Mouse (Mus musculus) C2C12 (cell line): ENCODE results near the gene Adgrd1. TPM values are rescaled to one million over a fixed set of nuclear protein-coding genes. Genes with fewer than 3 reads are reported as not detected.

Experiments
- H3K27me3 ChIP-seq: one replicate; pipeline ENCODE4 v1.6.1; 2011; ENCODE audit not compliant: control insufficient read depth, insufficient read depth, insufficient read length
- H3K36me3 ChIP-seq: one replicate; pipeline ENCODE4 v1.6.1; 2011; ENCODE audit not compliant: control insufficient read depth, insufficient read depth
- H3K4me3 ChIP-seq: one replicate; pipeline ENCODE4 v1.5.1; 2011; ENCODE audit warnings: mild to moderate bottlenecking, control low read depth; ENCODE audit not compliant: poor library complexity, insufficient read depth, severe bottlenecking
- H3K79me2 ChIP-seq: one replicate; pipeline ENCODE4 v1.6.1; 2011; ENCODE audit not compliant: control insufficient read depth, insufficient read depth
- H3K79me3 ChIP-seq: one replicate; pipeline ENCODE4 v1.6.1; 2011; ENCODE audit warnings: low read depth, control low read depth
- H3ac ChIP-seq: one replicate; pipeline ENCODE3; 2011; ENCODE audit warnings: low read depth; ENCODE audit not compliant: control insufficient read depth, insufficient read length
- CEBPB ChIP-seq: IDR thresholded peaks from one replicate; pipeline ENCODE4 v1.6.1; 2011; ENCODE audit warnings: low read depth, mild to moderate bottlenecking, control low read depth, moderate library complexity
- CTCF ChIP-seq: IDR thresholded peaks from one replicate; pipeline ENCODE4 v1.5.1; 2011; ENCODE audit not compliant: control insufficient read depth, insufficient read depth, insufficient read length
- FOSL1 ChIP-seq: IDR thresholded peaks from one replicate; pipeline ENCODE4 v1.8.0; 2011; ENCODE audit warnings: mild to moderate bottlenecking, low read length; ENCODE audit not compliant: poor library complexity, insufficient read depth, severe bottlenecking
- MAX ChIP-seq: IDR thresholded peaks from one replicate; pipeline ENCODE4 v1.6.1; 2011; ENCODE audit warnings: mild to moderate bottlenecking, control low read depth
- MYOD1 ChIP-seq: IDR thresholded peaks from one replicate; pipeline ENCODE4 v1.6.1; 2011; ENCODE audit warnings: low read depth; ENCODE audit not compliant: control insufficient read depth, insufficient read length
- MYOG ChIP-seq: IDR thresholded peaks from one replicate; pipeline ENCODE4 v1.6.1; 2011; ENCODE audit not compliant: control insufficient read depth, insufficient read length; ENCODE audit errors: extremely low read depth
- USF1 ChIP-seq: IDR thresholded peaks from one replicate; pipeline ENCODE4 v1.6.1; 2011; ENCODE audit warnings: low read depth, mild to moderate bottlenecking, control low read depth, moderate library complexity
- polyA plus RNA-seq: library from polyadenylated mRNA; unstranded; fragments of >200 nt; fragmentation: generic; extraction: Trizol; gene quantifications from one replicate; pipeline ENCODE4 v1.2.1, GENCODE M21; 2012; ENCODE audit warnings: missing spikeins

The Adgrd1 gene
- polyA plus RNA-seq, 1 experiment = 0.04 TPM

- H3ac ChIP-seq = no peak overlapping the region
- no peak overlapping the region for H3K4me3 ChIP-seq
- no peaks in the 10 kb centered on the region for H3K79me2 ChIP-seq
- no peaks in the 10 kb centered on the region for H3K36me3 ChIP-seq
- H3K79me3 ChIP-seq = no peaks in the 10 kb centered on the region
- no peaks in the 10 kb centered on the region for H3K27me3 ChIP-seq
- no peak for TF ChIP-seq CTCF
Observed at GRCm38 (mm10) chr5:129186260-129186659, 89.7 kb downstream of the Adgrd1 start.

- Histone ChIP-seq H3K36me3 (no peaks in the 10 kb centered on the region), H3K4me3 (no peak overlapping the region), H3ac (no peak overlapping the region), H3K79me3 (no peaks in the 10 kb centered on the region), H3K79me2 (no peaks in the 10 kb centered on the region), H3K27me3 (no peaks in the 10 kb centered on the region)
- TF ChIP-seq MYOD1 (no peak), USF1 (no peak), MYOG (no peak), CTCF (no peak), CEBPB (no peak), FOSL1 (no peak), MAX (no peak)
Observed at GRCm38 (mm10) chr5:129186926-129187325, 90.4 kb downstream of the Adgrd1 start.

GRCm38 (mm10) chr5:129189071-129189470, 92.5 kb downstream of the Adgrd1 start:
- TF ChIP-seq USF1 (no peak), MYOG (no peak), CTCF (no peak), MAX (no peak), FOSL1 (no peak), MYOD1 (no peak), CEBPB (no peak)
- Histone ChIP-seq H3K36me3 (no peaks in the 10 kb centered on the region), H3K79me2 (no peaks in the 10 kb centered on the region), H3K4me3 (no peak overlapping the region), H3ac (no peak overlapping the region), H3K27me3 (no peaks in the 10 kb centered on the region), H3K79me3 (no peaks in the 10 kb centered on the region)

GRCm38 (mm10) chr5:129190077-129190476, 93.5 kb downstream of the Adgrd1 start:
- peak; percentile 66 for TF ChIP-seq FOSL1
- TF ChIP-seq MYOG = no peak
- no peak overlapping the region for H3K4me3 ChIP-seq
- no peaks in the 10 kb centered on the region for H3K36me3 ChIP-seq
- H3K27me3 ChIP-seq = no peaks in the 10 kb centered on the region
- H3K79me2 ChIP-seq = no peaks in the 10 kb centered on the region
- H3ac ChIP-seq = no peak overlapping the region
- no peaks in the 10 kb centered on the region for H3K79me3 ChIP-seq

GRCm38 (mm10) chr5:129196501-129196900, 100.0 kb downstream of the Adgrd1 start:
- no peaks in the 10 kb centered on the region for H3K27me3 ChIP-seq
- no peaks in the 10 kb centered on the region for H3K36me3 ChIP-seq
- H3K79me3 ChIP-seq = no peaks in the 10 kb centered on the region
- TF ChIP-seq MYOD1 (no peak), CEBPB (no peak), FOSL1 (no peak)
- H3K4me3 ChIP-seq = no peak overlapping the region
- no peak overlapping the region for H3ac ChIP-seq
- H3K79me2 ChIP-seq = no peaks in the 10 kb centered on the region

GRCm38 (mm10) chr5:129196971-129197519, 100.5 kb downstream of the Adgrd1 start:
- H3ac ChIP-seq = no peak overlapping the region
- no peaks in the 10 kb centered on the region for H3K27me3 ChIP-seq
- H3K79me2 ChIP-seq = no peaks in the 10 kb centered on the region
- H3K4me3 ChIP-seq = no peak overlapping the region
- TF ChIP-seq MYOD1 (no peak), MAX (no peak), CTCF (no peak), MYOG (no peak), CEBPB (no peak), FOSL1 (no peak), USF1 (no peak)
- no peaks in the 10 kb centered on the region for H3K36me3 ChIP-seq
- no peaks in the 10 kb centered on the region for H3K79me3 ChIP-seq
